Mouse (Mus musculus) midbrain, embryonic 10.5 days (tissue): ENCODE data around the gene Cnmd. TPM values are rescaled to one million over a fixed set of nuclear protein-coding genes. Genes with fewer than 3 reads are reported as not detected.
A peak's percentile ranks its signal among the peaks of the same experiment; 100 is the strongest.

ENCODE experiments used
- DNase-seq: peaks from one replicate; pipeline ENCODE4 v3.0.0-alpha.2; 2017; ENCODE audit warnings: low spot score
- H3K27ac ChIP-seq: fragments of 300-500 bp; sonication (generic); replicated peaks from 2 replicates; pipeline ENCODE4 v1.5.1; 2016; ENCODE audit warnings: mild to moderate bottlenecking
- H3K27me3 ChIP-seq: fragments of 300-500 bp; sonication (generic); 2 replicates; pipeline ENCODE4 v1.6.1; 2016; ENCODE audit warnings: low read depth, mild to moderate bottlenecking; ENCODE audit not compliant: poor library complexity, severe bottlenecking
- H3K36me3 ChIP-seq: fragments of 300-500 bp; sonication (generic); 2 replicates; pipeline ENCODE4 v1.6.1; 2016; ENCODE audit warnings: mild to moderate bottlenecking, moderate library complexity
- H3K4me1 ChIP-seq: fragments of 300-500 bp; sonication (generic); 2 replicates; pipeline ENCODE4 v1.6.1; 2016
- H3K4me3 ChIP-seq: fragments of 300-500 bp; sonication (generic); 2 replicates; pipeline ENCODE4 v1.5.1; 2016; ENCODE audit warnings: mild to moderate bottlenecking, moderate library complexity
- H3K9me3 ChIP-seq: fragments of 300-500 bp; sonication (generic); replicated peaks from 2 replicates; pipeline ENCODE4 v1.6.1; 2016; ENCODE audit warnings: mild to moderate bottlenecking
- WGBS: fragments of 180-500 bp; shearing (Covaris S2); methylation state at CpG from one replicate; pipeline ENCODE4 v1.1.7; 2016; 5-methylcytosine and 5-hydroxymethylcytosine counted together
- polyA plus RNA-seq: library from polyadenylated mRNA; unstranded; fragments of >200 nt; fragmentation: Nextera tagmentation; extraction: Ambion mirVana; gene quantifications from 2 replicates; pipeline ENCODE4 v1.2.1, GENCODE M21; 2016

Gene Cnmd
- polyA plus RNA-seq, 1 experiment from 2014 or later = 5.3 TPM

DNA sequence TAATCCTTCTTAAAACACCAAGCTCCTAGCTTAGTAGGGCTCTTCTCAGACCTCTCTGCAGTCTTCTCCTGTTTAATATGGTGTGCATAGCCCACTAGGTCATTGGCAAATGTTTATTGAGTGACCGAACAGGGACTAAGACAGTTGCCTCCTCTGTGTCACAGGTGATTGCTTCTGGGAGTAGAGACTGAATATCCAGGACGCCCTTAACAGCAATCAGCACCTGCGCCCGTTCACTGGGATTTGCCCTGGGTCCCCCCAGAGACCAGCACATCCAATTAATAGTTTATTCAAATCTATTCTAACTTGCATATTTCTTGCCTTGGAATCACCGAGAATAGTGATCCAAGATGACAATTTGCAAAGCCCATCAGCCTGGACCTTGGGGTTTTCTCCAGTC lies 10.6 kb upstream of the Cnmd start:
- WGBS = 83% methylated on average over 5 of the region's 5 CpGs
- Histone ChIP-seq H3K4me3 (no peak overlapping the region), H3K36me3 (no peaks in the 10 kb centered on the region), H3K9me3 (no peaks in the 10 kb centered on the region), H3K4me1 (peaks cover 47% of the 10 kb centered on the region), H3K27me3 (peaks cover 13% of the 10 kb centered on the region), H3K27ac (no peak overlapping the region)
- DNase-seq = no peak

DNA sequence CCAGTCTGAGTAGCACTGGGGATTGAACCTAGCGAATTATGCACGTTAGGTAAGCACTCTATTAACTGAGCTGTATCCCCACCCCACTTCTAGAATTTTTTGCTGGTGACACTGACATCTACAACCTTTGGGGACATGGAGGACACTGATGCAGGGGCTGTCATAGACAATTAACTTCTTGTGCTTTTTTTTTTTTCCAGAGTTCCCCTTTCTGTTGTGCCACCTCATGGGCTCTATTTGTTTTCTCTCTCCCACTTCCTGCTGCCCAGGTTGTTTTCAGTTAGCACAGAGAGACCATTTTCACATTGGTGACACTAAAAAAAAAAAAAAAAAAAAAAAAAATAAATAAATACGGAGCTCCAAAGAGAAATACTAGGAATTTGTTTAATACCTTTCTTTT lies 9.0 kb upstream of the Cnmd start:
- no peaks in the 10 kb centered on the region for H3K36me3 ChIP-seq
- H3K27ac ChIP-seq = no peak overlapping the region
- H3K9me3 ChIP-seq = no peaks in the 10 kb centered on the region
- DNase-seq = no peak
- H3K4me1 ChIP-seq = peaks cover 32% of the 10 kb centered on the region
- WGBS = 78% methylated on average over 3 of the region's 3 CpGs
- no peak overlapping the region for H3K4me3 ChIP-seq
- peaks cover 13% of the 10 kb centered on the region for H3K27me3 ChIP-seq

DNA sequence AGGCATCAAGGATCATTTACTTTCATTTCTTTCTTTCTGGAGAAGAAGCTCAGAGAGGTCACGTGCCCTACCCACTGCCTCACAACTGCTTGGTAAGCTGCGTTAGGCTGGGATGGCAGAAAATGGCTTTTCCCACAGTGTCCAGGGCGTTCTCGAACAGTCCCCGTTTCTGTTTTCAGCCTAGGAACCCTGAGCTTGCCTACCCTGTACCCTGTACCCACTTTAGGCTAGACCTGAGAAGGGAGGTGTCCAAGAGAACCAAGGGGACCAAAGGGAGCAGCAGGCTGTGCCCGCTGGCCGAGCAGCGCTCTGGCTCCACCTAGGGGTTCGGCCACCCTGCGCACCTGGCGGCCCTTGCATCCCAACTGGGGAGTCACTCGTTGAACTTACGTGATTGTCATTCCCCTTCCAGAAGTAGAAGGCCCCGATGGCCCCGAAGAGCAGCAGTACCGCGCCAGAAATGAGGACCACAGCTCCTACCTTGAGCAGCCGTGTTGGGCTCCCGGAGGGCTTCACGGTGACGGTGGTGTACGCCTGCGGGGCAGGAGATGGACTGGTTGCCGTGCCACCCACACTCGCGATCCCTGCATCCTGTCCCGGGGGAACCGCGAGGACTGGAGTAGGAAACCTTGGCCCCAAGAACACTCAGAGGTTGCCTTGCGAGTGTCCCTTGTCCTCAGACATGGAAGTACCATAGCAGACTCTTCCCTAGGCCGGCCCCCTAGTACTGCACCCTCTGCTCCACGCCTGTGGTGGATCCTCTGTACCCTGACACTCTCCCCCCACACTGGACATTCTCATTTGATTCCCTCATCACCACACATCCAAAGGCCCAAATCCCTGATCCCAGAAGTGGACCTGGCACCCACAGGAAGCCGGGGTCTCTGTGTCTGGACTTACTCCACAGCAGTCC lies 709 bp downstream of the Cnmd start:
- peaks cover 23% of the 10 kb centered on the region for H3K27me3 ChIP-seq
- no peaks in the 10 kb centered on the region for H3K9me3 ChIP-seq
- peak overlapping the region; percentile 43; the same call in 1 of the 2 replicates for H3K27ac ChIP-seq
- H3K36me3 ChIP-seq = no peaks in the 10 kb centered on the region
- whole genome bisulfite sequencing = 17% methylated on average over 33 of the region's 33 CpGs
- DNase-seq = peak; percentile 67
- peak overlapping the region; percentile 49 for H3K4me3 ChIP-seq
- H3K4me1 ChIP-seq = peaks cover 20% of the 10 kb centered on the region

DNA sequence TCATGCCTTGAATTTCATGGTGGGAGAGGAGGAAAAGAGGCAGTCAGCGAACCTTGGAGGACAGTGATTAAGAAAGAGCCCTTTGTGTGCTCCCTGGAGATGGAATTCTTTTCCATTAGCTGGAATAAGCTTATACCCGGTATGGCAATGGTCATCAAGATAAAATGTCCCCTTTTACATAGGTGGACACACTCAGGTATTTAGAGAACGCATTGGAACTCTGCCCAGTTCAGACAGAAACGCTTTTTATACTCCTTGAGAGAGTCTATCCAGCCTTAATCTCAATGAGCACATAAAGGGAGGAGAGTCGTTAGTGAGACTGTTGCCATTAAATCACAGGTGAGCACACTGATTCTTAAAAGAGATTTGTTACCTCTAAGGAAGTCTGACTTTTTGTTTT lies 1.5 kb downstream of the Cnmd start:
- Histone ChIP-seq H3K4me3 (no peak overlapping the region), H3K9me3 (no peaks in the 10 kb centered on the region), H3K4me1 (peaks cover 20% of the 10 kb centered on the region), H3K27ac (no peak overlapping the region), H3K27me3 (peaks cover 23% of the 10 kb centered on the region), H3K36me3 (no peaks in the 10 kb centered on the region)
- WGBS = 56% methylated on average over 5 of the region's 5 CpGs
- no peak for DNase-seq

DNA sequence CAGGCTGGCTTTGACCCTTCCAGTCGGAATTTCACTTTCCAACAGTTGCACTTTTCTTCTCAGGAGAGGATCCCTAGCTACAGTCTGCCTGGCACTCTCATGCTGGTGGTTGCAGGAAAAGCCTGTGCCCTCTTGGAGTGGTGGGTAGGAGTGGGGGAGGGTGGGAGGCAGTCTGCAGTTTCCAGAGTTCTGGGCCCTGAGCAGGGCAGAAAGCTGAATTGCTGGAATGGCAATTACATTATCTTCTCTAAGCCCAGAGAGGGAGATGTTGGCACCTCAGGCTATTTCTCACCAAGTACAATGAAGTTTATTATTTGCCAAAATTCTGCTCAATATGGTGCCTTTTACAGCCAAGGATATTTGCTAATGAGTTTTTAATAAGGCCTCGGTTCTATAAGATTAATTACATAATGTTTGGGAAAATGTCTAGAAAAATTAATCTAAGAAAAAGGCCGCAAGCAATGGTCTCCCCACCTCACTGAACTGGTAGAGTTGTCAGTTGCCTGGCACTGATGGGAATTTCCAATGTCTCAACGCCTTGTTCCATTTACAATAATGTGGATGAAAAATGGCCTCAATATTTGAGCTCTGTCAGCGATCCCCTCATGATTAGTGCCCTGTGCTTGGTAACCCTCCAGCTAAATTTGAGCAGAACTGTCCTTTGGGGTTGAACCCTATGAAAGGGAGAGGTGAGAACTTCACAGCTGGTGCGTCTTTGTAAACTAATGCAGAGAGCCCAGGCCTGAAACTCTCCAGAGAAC lies 3.0 kb downstream of the Cnmd start:
- DNase-seq = no peak
- 90% methylated on average over 6 of the region's 6 CpGs for WGBS
- Histone ChIP-seq H3K27ac (no peak overlapping the region), H3K27me3 (peaks cover 23% of the 10 kb centered on the region), H3K9me3 (no peaks in the 10 kb centered on the region), H3K4me3 (no peak overlapping the region), H3K36me3 (no peaks in the 10 kb centered on the region), H3K4me1 (peaks cover 20% of the 10 kb centered on the region)

DNA sequence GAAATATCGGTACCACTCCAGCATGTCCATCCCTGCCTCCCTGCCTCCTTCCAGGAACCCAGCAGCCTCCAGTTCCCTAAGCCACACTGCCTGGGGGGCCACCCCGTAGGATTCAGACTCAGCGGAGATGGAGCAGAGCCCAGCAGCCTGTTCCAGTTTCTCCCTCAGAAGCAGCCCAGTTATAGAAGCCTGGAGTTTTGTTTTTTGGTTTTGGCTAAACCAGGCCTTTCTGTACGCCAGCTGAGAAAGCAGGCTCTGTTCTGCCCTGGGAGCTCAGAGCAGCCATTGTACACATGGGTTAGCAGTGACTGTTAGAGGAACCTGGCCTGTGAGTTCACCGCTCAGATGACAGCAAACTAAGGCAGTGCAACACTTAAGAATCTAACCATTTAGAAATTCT lies 3.7 kb downstream of the Cnmd start:
- H3K36me3 ChIP-seq = no peaks in the 10 kb centered on the region
- H3K9me3 ChIP-seq = no peaks in the 10 kb centered on the region
- no peak overlapping the region for H3K4me3 ChIP-seq
- H3K4me1 ChIP-seq = peaks cover 20% of the 10 kb centered on the region
- WGBS = 79% methylated on average over 5 of the region's 5 CpGs
- peaks cover 23% of the 10 kb centered on the region for H3K27me3 ChIP-seq
- no peak for DNase-seq
- H3K27ac ChIP-seq = 0 out of 2 replicates have a peak overlapping the region, but pooled peaks have one; percentile 25

DNA sequence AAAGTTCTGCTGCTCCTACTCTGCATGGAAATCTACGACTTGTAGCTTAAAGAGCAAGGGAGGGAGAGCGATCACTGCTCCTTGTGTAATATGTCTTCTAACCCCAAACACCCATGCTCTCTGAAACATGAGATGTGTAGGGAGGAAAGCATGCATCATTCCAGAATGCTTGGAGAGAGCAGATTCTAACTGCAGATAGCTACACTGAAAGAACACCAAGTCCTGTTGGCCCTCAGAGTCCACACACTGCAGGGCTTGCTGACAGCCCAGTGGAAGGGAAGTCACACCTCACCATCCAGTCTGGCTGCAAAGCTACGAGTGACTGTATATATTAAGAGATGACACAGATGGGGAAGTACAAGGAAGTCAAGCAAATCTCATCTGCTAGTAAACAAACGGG lies 9.3 kb downstream of the Cnmd start:
- Histone ChIP-seq H3K36me3 (no peaks in the 10 kb centered on the region), H3K4me1 (no peaks in the 10 kb centered on the region), H3K27ac (no peak overlapping the region), H3K9me3 (no peaks in the 10 kb centered on the region), H3K4me3 (no peak overlapping the region), H3K27me3 (no peaks in the 10 kb centered on the region)
- 84% methylated on average over 4 of the region's 4 CpGs for whole genome bisulfite sequencing
- no peak for DNase-seq

DNA sequence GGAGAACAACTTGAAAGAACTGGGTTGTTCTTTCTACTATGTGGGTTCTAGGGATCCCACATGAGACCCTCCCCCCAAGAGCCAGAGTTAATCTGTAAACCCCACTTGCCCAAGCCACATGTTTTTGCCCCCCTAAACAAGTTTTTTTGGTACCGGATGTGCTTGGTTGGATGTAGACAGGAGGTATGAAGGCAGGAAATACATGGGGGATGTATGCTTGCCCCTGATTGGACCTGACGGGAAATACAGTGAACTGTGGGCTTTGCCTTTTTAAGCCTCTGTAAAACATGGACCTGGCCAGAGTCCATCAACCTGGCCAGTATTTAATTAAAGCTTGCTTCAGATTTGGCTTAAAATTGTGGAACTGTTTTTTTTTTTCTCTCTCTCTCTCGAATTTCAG lies 12.3 kb downstream of the Cnmd start:
- 86% methylated on average over 3 of the region's 3 CpGs for WGBS
- Histone ChIP-seq H3K9me3 (no peaks in the 10 kb centered on the region), H3K36me3 (no peaks in the 10 kb centered on the region), H3K27me3 (no peaks in the 10 kb centered on the region), H3K4me3 (no peak overlapping the region), H3K4me1 (peaks cover 11% of the 10 kb centered on the region), H3K27ac (no peak overlapping the region)
- no peak for DNase-seq

DNA sequence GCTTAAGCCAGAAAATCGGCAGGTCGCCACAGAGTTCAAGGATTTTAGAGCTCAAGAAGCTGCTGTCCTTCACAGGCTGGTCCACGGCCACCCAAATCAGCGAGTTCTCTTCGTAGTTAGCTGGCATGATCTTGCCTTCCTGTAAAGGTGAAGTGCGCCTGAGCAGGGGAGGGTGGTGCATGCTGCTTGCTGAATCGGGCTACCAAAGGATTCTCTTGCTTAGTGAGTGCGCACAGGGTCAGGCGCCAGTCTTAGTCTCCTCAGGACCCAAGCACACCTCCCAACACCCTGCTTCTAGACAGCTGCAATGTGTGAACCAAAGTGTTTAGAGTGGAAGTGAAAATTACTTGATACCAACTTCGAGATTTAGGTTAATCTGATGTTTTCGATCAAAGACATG lies 16.6 kb downstream of the Cnmd start:
- Histone ChIP-seq H3K27ac (peak overlapping the region; percentile 17; the same call in 1 of the 2 replicates), H3K27me3 (no peaks in the 10 kb centered on the region), H3K4me1 (peaks cover 13% of the 10 kb centered on the region), H3K9me3 (no peaks in the 10 kb centered on the region), H3K36me3 (no peaks in the 10 kb centered on the region), H3K4me3 (no peak overlapping the region)
- 34% methylated on average over 11 of the region's 11 CpGs for WGBS
- DNase-seq = no peak

DNA sequence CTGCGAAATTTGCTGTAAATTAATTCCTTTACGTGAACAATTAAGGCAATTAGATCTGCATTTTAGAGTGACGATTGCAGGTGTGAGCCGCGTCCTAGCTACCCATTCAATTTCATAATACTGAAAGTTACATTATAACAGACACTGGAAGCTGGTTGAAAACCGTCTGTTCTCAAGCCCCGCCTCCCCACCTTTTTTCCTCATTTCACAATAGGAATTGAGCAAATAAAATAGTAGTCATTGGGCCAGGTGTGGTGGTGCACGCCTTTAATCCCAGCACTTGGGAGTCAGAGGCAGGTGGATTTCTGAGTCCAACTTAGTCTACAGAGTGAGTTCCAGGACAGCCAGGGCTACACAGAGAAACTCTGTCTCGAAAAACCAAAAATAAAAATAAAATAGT lies 19.9 kb downstream of the Cnmd start:
- Histone ChIP-seq H3K4me3 (no peak overlapping the region), H3K9me3 (no peaks in the 10 kb centered on the region), H3K27me3 (no peaks in the 10 kb centered on the region), H3K27ac (no peak overlapping the region), H3K36me3 (no peaks in the 10 kb centered on the region), H3K4me1 (peaks cover 17% of the 10 kb centered on the region)
- WGBS = 83% methylated on average over 9 of the region's 9 CpGs
- DNase-seq = no peak

DNA sequence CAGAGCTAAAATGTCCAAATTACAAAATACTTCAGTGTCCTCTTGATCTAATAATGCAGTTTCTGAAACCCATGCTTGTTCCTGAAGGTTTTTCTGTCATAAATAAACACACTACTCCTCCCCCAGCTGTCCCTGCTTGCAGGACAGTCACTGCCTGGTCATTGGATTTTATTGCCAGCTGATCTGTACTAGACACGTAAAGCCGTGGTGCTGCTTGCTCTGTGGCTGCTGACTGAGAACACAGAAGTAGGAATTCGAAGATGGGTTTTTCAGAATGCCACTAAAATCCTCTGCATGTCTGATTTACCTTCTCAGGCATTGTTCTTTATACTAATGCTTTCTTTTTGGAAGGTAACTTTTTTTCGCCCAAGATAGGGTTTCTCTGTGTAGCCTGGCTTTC lies 25.2 kb downstream of the Cnmd start:
- Histone ChIP-seq H3K4me3 (no peak overlapping the region), H3K9me3 (no peaks in the 10 kb centered on the region), H3K27me3 (no peaks in the 10 kb centered on the region), H3K27ac (no peak overlapping the region), H3K36me3 (peaks cover 10% of the 10 kb centered on the region), H3K4me1 (peaks cover 4% of the 10 kb centered on the region; the same call in 1 of the 2 replicates)
- DNase-seq = no peak
- 85% methylated on average over 4 of the region's 4 CpGs for WGBS

DNA sequence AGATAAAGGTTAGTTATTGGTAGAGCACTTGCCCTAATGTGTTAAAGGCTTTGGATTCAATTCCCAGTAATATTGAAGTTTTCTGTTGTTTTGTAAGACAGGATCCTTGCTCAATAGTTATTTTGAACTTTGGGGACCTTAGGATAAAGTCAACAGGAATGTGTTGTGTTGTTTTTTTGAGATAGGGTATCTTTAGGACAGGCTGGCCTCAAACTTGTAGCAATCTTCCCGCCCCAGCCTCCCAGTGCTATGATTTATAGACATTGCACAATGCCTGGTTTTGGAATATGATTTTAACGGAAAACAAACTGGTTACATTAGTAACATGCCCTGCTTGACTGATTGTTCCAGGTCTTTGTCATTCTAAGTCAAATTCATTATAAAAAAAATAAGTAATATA lies 28.8 kb downstream of the Cnmd start:
- Histone ChIP-seq H3K4me1 (peaks cover 4% of the 10 kb centered on the region; the same call in 1 of the 2 replicates), H3K27me3 (no peaks in the 10 kb centered on the region), H3K36me3 (peaks cover 43% of the 10 kb centered on the region), H3K4me3 (no peak overlapping the region), H3K27ac (no peak overlapping the region), H3K9me3 (no peaks in the 10 kb centered on the region)
- DNase-seq = no peak
- WGBS = 89% methylated on average over 2 of the region's 2 CpGs

DNA sequence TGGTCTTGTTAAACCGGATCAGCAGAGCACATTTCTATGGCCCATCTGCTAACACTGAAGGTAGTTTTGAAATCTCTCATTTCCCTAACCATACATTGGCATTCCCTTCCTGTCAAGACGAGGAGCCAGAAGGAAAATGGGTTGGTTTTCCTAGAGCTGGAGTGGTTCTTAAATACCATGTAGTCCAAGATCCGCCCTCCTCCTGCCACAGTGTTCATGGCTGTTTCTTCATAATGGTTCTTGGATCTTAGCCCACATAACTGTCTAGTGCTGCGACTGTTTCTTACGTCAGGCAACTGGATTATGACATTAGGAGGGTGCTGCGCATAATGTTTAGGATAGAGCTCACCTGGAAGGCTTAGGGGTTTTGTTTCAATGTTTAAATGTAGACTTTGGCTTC lies 29.6 kb downstream of the Cnmd start:
- no peak overlapping the region for H3K27ac ChIP-seq
- H3K36me3 ChIP-seq = peaks cover 52% of the 10 kb centered on the region
- DNase-seq = no peak
- no peaks in the 10 kb centered on the region for H3K4me1 ChIP-seq
- H3K27me3 ChIP-seq = no peaks in the 10 kb centered on the region
- no peak overlapping the region for H3K4me3 ChIP-seq
- WGBS = 96% methylated on average over 6 of the region's 6 CpGs
- H3K9me3 ChIP-seq = no peaks in the 10 kb centered on the region
